Mouse (Mus musculus): Measurements from ENCODE around the gene Zfp445.

- TF ChIP-seq CTCF (conservative IDR thresholded peaks at IDR 0.05; ENCODE audit: low read length) (no peak), NANOG (IDR thresholded peaks at IDR 0.05; ENCODE audit: borderline replicate concordance, low read length) (no peak), POU5F1 (IDR thresholded peaks at IDR 0.05; ENCODE audit: borderline replicate concordance, low read length) (no peak)
These were observed 59.9 kb downstream of the Zfp445 start for GRCm38 (mm10) chr9:122805845-122806341.

Data from E14TG2a.4 (cell line).